Mouse (Mus musculus) cerebellum, adult 8-10 months (tissue): ENCODE measurements at regions not wholly inside any gene's neighbourhood (a gene's known extent, or its start where the extent isn't known, plus 50 kb on each side); places are given as distances from the start of the nearest gene placed in this dataset.

ENCODE experiments used
- DNase-seq: peaks from one replicate; pipeline ENCODE4 v3.0.0; 2022

DNA sequence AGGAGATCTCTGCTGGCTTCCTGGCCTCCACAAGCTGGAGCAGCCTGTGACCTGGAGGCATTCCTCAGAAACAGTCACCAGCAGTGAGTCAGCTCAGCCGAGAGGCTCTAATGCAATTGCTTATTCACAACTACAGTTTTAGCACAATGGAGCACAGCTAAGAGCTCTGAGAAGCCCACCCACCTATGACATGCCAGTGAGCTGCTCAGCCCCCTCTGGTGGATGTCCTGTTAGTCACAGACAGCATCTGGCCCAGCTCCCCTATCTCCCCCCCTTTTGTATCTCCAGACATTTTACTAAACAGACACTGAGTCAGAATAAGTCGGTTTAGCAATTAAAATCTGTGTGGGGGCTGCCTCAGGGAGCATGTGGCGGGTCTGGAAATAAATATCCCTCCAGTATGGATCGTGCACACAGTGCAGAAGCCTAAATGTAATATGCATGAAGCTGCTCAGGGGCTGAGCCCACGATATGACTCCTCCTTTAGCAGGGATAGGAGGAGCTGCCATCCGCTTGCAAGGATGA, 88.9 kb upstream of the Spred2 start:
- no peak for DNase-seq

GRCm38 (mm10) chr11:19838932-19839331, 85.2 kb upstream of the Spred2 start:
- DNase-seq = no peak

GRCm38 (mm10) chr11:19843084-19843483, 81.1 kb upstream of the Spred2 start:
- DNase-seq = no peak

DNA sequence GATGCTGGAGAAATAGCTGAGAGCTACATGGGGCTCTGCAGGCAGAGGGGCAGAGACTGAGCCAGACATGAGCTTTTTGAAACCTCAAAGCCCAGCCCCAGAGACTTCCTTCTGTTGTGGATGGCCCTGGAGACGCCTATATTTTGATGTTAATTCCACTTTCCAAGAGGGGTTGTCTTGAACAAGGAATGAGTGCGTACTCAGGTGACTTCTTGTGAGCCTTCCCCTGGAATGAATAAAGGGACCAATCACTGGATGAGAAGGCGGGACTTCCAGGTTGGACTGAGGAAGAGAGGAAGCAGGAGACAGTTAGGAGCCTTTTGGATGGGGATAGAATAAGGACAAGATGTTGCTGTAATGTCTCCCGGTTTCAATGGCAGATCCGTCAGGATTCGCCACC, 76.3 kb upstream of the Spred2 start:
- DNase-seq = no peak

DNA sequence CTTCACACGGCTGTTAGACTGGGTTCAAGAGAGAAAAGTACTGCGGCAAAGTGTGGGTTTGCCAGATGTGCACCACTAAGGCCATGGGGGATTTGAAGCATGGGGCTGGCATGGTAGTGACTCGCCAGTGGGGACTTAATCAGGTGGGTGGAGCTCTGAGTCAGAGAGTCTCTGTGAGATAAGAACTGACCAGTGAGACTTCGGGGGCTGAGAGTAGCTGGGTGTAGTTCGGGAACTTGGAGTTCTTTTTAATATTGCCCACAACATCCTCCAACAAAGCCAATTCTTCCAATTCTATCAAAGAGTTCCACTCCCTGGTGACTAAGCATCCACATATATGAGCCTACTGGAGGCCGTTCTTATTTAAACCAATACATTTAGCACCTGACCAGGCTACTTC, 75.8 kb upstream of the Spred2 start:
- DNase-seq = no peak

GRCm38 (mm10) chr11:19849347-19849811, 74.8 kb upstream of the Spred2 start:
- DNase-seq = no peak

DNA sequence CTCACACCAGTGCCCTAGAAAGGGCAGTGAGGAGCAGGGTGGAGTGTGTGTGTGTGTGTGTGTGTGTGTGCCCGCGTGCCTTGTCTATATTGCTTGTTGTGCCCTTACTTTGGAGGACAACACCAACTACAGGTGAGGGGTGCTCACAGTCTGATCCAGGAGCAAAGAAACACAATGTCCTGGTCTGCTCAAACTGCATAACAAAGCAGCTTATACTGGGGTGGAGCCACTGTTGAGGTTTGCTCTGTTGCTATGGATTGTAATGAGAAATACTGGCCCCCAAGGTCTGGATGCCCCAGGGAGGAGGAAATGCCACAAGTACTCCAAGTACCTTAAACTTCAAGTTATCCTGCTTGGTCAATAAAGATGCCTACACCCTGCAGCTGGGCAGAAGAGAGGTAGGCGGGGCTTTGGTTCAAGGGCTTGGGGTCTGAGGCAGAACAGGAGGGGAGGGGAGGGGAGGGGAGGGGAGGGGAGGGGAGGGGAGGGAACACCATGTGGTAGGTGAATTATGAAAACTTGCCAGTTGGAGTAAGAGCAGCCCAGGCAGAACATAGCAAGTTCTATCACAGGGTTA, 74.2 kb upstream of the Spred2 start:
- no peak for DNase-seq

- no peak for DNase-seq
Measured at GRCm38 (mm10) chr11:19851022-19851615, 73.1 kb upstream of the Spred2 start.

DNA sequence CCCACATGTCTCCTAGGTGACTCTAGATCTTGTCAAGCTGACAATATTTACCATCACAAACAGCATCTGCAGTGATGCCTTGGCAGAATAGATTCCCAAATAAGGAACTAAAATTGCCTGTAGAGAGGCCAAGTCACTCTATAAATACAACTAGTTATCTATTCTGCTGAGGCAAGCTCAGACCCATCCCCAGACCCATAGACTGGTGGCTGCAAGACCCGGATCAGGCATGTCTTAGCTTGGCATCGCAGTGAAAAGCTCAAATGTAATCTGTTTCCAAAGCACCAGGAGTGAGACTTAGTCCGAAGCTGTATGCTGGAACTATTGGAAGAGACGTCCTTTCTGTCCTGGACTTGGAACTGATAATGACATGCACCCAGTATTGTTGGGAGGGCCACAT, 62.6 kb upstream of the Spred2 start:
- DNase-seq = no peak

GRCm38 (mm10) chr11:19863327-19863726, 60.8 kb upstream of the Spred2 start:
- DNase-seq = no peak

- no peak for DNase-seq
Measured at GRCm38 (mm10) chr11:19866262-19866661, 57.9 kb upstream of the Spred2 start.

GRCm38 (mm10) chr11:19869671-19870070, 54.5 kb upstream of the Spred2 start:
- no peak for DNase-seq

GRCm38 (mm10) chr11:19870136-19870535, 54.0 kb upstream of the Spred2 start:
- DNase-seq = no peak

GRCm38 (mm10) chr11:19873796-19874195, 50.4 kb upstream of the Spred2 start:
- DNase-seq = no peak
